17 mouse cellular contexts compared by ENCODE assay signal in genomic region chr4:66604849-66605248, GRCm38 (mm10).
"Had no signal": no experiment of that assay in that cellular context is flagged by ENCODE, and none has a peak within 500 bp of the region (broad histone marks: within the 10 kb centered on the region; RNA-seq: fewer than 3 reads in every experiment).

No protein-coding gene starts in this region.

- ATAC-seq: liver, embryonic 12.5 days; liver, postnatal 0 days; lung, postnatal 0 days; midbrain, embryonic 13.5 days; midbrain, embryonic 15.5 days; midbrain, embryonic 16.5 days had no signal

- DNase-seq: left cerebral cortex, postnatal 4 days; liver; liver, embryonic 13.5 days; liver, postnatal 0 days; lung, adult 18-20 months; lung, adult 2 months; lung, embryonic 14.5 days; lung, postnatal 10 days; lung, postnatal 14 days; lung, postnatal 36 days; lung, postnatal 4 days; midbrain, embryonic 14.5 days had no signal
